Mouse (Mus musculus): Measurements from ENCODE around the gene Ttf2.

DNA sequence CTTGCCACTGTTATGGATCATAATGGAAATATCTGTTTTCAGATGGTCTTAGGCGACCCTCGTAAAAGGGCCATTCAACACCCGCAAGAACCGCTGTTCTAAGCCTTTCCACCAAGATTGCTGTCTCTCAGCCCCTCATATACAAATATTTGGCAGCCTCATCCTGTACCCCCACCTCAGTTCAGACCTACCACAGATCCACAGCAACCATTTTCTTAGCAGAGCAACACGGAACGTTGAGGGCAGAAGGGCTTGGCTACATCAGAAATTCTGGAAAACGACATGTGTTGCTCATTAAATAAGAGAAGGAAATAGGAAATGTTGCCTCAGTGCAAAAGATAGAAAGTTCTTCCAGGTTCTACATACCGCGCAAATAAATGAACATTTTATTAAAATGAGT, 58.4 kb downstream of the Ttf2 start:
- no peak for TF ChIP-seq CTCF (IDR thresholded peaks at IDR 0.05)
- TF ChIP-seq POLR2A (IDR thresholded peaks at IDR 0.05; ENCODE audit: insufficient read depth, low read depth, low read length): no peak
- TF ChIP-seq EP300 (IDR thresholded peaks at IDR 0.05; ENCODE audit: insufficient read depth, low read depth, low read length): no peak

Measured in heart, adult 2 months (tissue).